In genomic region chr19:42016840-42017239, GRCm38 (mm10) we compare ENCODE assay signal across 8 mouse cellular contexts. TPM values are rescaled to one million over a fixed set of nuclear protein-coding genes. Genes with fewer than 3 reads are reported as not detected.
DNase-seq lines count a peak whose midpoint lies in the region; ATAC-seq lines count a peak whose summit lies in the region.

No protein-coding gene starts in this region.

- no peaks in the 10 kb centered on the region for H3K27me3 ChIP-seq in heart, embryonic 15.5 days
- H3K27me3 ChIP-seq in liver, embryonic 13.5 days: no peaks in the 10 kb centered on the region

- no peaks in the 10 kb centered on the region for H3K9me3 ChIP-seq in heart, embryonic 15.5 days (replicated peaks)
- H3K9me3 ChIP-seq in liver, embryonic 13.5 days (replicated peaks): no peaks in the 10 kb centered on the region

- WGBS in heart, embryonic 15.5 days: 63% methylated on average over 5 of the region's 5 CpGs
- WGBS in liver, embryonic 13.5 days (ENCODE audit: insufficient replicate concordance): 70% methylated on average over 5 of the region's 5 CpGs

- peaks cover 44% of the 10 kb centered on the region for H3K4me1 ChIP-seq in heart, embryonic 15.5 days (replicated peaks)
- H3K4me1 ChIP-seq in liver, embryonic 13.5 days (replicated peaks): peaks cover 16% of the 10 kb centered on the region

- peak overlapping the region; percentile 81 for H3K27ac ChIP-seq in heart, embryonic 15.5 days
- H3K27ac ChIP-seq in liver, embryonic 13.5 days: 0 out of 2 replicates have a peak overlapping the region, but pooled peaks have one; percentile 12

- no peaks in the 10 kb centered on the region for H3K36me3 ChIP-seq in heart, embryonic 15.5 days
- no peaks in the 10 kb centered on the region for H3K36me3 ChIP-seq in liver, embryonic 13.5 days

- DNase-seq in adrenal gland, adult 2 months: peak; percentile 51
- DNase-seq in adrenal gland, postnatal 25 days: no peak
- DNase-seq in lung, postnatal 10 days: peak; percentile 46
- DNase-seq in lung, postnatal 36 days: no peak
- DNase-seq in liver, embryonic 13.5 days: no peak
- no peak for DNase-seq in ovary, postnatal 36 days (ENCODE audit: low spot score)

- no peak overlapping the region for H3K4me3 ChIP-seq in heart, embryonic 15.5 days
- no peak overlapping the region for H3K4me3 ChIP-seq in liver, embryonic 13.5 days (replicated peaks)

- ATAC-seq in heart, embryonic 15.5 days (replicated peaks; ENCODE audit: insufficient number of reproducible peaks, insufficient read depth, low FRiP score, low read depth): no peak
- ATAC-seq in liver, embryonic 13.5 days (ENCODE audit: low read depth): no peak
- no peak for ATAC-seq in inflammation-experienced regulatory T-cells, adult 6 months

- no peak overlapping the region for H3K4me2 ChIP-seq in heart, embryonic 15.5 days
- no peak overlapping the region for H3K4me2 ChIP-seq in liver, embryonic 13.5 days

- no peak overlapping the region for H3K9ac ChIP-seq in heart, embryonic 15.5 days
- no peak overlapping the region for H3K9ac ChIP-seq in liver, embryonic 13.5 days

RNA-seq across cellular contexts. Expression of gene Ankrd2, which starts 19.0 kb away (rescaled TPM):
- under 1 TPM; 0.35 to 0.61 TPM for total RNA-seq in adrenal gland, adult 2 months (2021)
- polyA plus RNA-seq in adrenal gland, adult 2 months (2012; rRNA removed): 0.16 and 0.27 TPM in 2 replicates
- 0.46 TPM in 1 of 2 replicates, not detected in the other for total RNA-seq in adrenal gland, postnatal 25 days (2021)
- polyA plus RNA-seq in heart, embryonic 15.5 days (2015; fragmentation: Nextera tagmentation; extraction: Ambion mirVana): 0.25 TPM in 1 of 2 replicates, not detected in the other
- 0.15 and 0.16 TPM in 2 replicates for polyA plus RNA-seq in liver, embryonic 13.5 days (2015; fragmentation: Nextera tagmentation; extraction: Ambion mirVana)
- not detected for polyA plus RNA-seq in inflammation-experienced regulatory T-cells, adult 6 months (2017; shearing (Covaris generic))

RNA-seq across cellular contexts. Expression of gene Hoga1, which starts 28.6 kb away (rescaled TPM):
- 1 to 10 TPM; 3.7 to 8.0 TPM for total RNA-seq in adrenal gland, adult 2 months (2021)
- polyA plus RNA-seq in adrenal gland, adult 2 months (2012; rRNA removed): 1.5 and 1.6 TPM in 2 replicates
- 4.5 and 5.2 TPM in 2 replicates for total RNA-seq in adrenal gland, postnatal 25 days (2021)
- polyA plus RNA-seq in heart, embryonic 15.5 days (2015; fragmentation: Nextera tagmentation; extraction: Ambion mirVana): 0.44 and 0.80 TPM in 2 replicates
- polyA plus RNA-seq in liver, embryonic 13.5 days (2015; fragmentation: Nextera tagmentation; extraction: Ambion mirVana): 21.6 and 21.9 TPM in 2 replicates
- polyA plus RNA-seq in inflammation-experienced regulatory T-cells, adult 6 months (2017; shearing (Covaris generic)): not detected

RNA-seq across cellular contexts. Expression of gene 4933411K16Rik, which starts 35.2 kb away (rescaled TPM):
- under 1 TPM; 0.55 to 0.75 TPM for total RNA-seq in adrenal gland, adult 2 months (2021)
- polyA plus RNA-seq in adrenal gland, adult 2 months (2012; rRNA removed): 0.09 and 0.12 TPM in 2 replicates
- 0.67 and 1.1 TPM in 2 replicates for total RNA-seq in adrenal gland, postnatal 25 days (2021)
- polyA plus RNA-seq in heart, embryonic 15.5 days (2015; fragmentation: Nextera tagmentation; extraction: Ambion mirVana): not detected in 2 replicates
- polyA plus RNA-seq in liver, embryonic 13.5 days (2015; fragmentation: Nextera tagmentation; extraction: Ambion mirVana): 0.15 TPM in 1 of 2 replicates, not detected in the other
- not detected for polyA plus RNA-seq in inflammation-experienced regulatory T-cells, adult 6 months (2017; shearing (Covaris generic))

RNA-seq across cellular contexts. Expression of gene Ubtd1, which starts 35.3 kb away (rescaled TPM):
- total RNA-seq in adrenal gland, adult 2 months (2021): 10 to 100 TPM; 12.8 to 21.1 TPM
- polyA plus RNA-seq in adrenal gland, adult 2 months (2012; rRNA removed): 29.3 and 31.3 TPM in 2 replicates
- 15.2 and 18.2 TPM in 2 replicates for total RNA-seq in adrenal gland, postnatal 25 days (2021)
- 14.6 and 18.0 TPM in 2 replicates for polyA plus RNA-seq in heart, embryonic 15.5 days (2015; fragmentation: Nextera tagmentation; extraction: Ambion mirVana)
- polyA plus RNA-seq in liver, embryonic 13.5 days (2015; fragmentation: Nextera tagmentation; extraction: Ambion mirVana): 3.3 and 3.9 TPM in 2 replicates
- polyA plus RNA-seq in inflammation-experienced regulatory T-cells, adult 6 months (2017; shearing (Covaris generic)): 1 to 10 TPM; 1.1 to 4.7 (median 3.9) TPM

RNA-seq across cellular contexts. Expression of gene Mms19, which starts 35.9 kb away (rescaled TPM):
- total RNA-seq in adrenal gland, adult 2 months (2021): 10 to 100 TPM; 15.9 to 22.0 TPM
- 48.3 and 49.2 TPM in 2 replicates for polyA plus RNA-seq in adrenal gland, adult 2 months (2012; rRNA removed)
- total RNA-seq in adrenal gland, postnatal 25 days (2021): 19.0 and 31.0 TPM in 2 replicates
- 19.7 and 22.5 TPM in 2 replicates for polyA plus RNA-seq in heart, embryonic 15.5 days (2015; fragmentation: Nextera tagmentation; extraction: Ambion mirVana)
- polyA plus RNA-seq in liver, embryonic 13.5 days (2015; fragmentation: Nextera tagmentation; extraction: Ambion mirVana): 10.4 and 13.5 TPM in 2 replicates
- polyA plus RNA-seq in inflammation-experienced regulatory T-cells, adult 6 months (2017; shearing (Covaris generic)): 10 to 100 TPM; 58.6 to 97.5 (median 79.2) TPM

Comparison
In these comparisons a context has a peak if more than half of its experiments do, and no peak if none do; other contexts are left out.
1. DNase-seq: peak in adrenal gland, adult 2 months (single experiment) and lung, postnatal 10 days (single experiment); none in adrenal gland, postnatal 25 days (single experiment), lung, postnatal 36 days (single experiment), liver, embryonic 13.5 days (single experiment) and ovary, postnatal 36 days (single experiment).